In the genomic region with DNA sequence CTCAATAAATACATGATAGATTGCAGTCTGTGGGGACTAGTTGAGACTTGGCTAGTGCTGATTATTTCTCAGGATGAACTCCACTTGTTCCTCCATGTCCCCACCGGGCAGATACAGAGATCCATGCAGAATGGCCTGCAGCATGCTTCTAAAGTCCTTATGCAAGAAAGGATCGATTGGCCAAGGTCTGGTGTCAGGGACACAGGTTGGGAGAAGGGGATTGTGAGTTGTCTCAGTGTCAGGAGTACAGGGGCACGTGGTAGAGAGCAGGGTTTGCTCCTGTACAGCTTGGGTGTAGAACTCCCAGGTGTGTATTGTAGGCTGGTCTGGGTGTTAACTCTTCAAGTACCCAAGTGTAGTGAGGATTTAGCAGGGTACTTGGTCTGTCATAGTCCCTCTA, we compare ENCODE assay signal across 17 mouse cellular contexts.
"Had no signal": no experiment of that assay in that cellular context is flagged by ENCODE, and none has a peak within 500 bp of the region (broad histone marks: within the 10 kb centered on the region; RNA-seq: fewer than 3 reads in every experiment).

No protein-coding gene starts in this region.

- H3K36me3 ChIP-seq: lung, embryonic 15.5 days; midbrain, embryonic 13.5 days; midbrain, embryonic 15.5 days; neural tube, embryonic 12.5 days; stomach, embryonic 15.5 days had no signal

- DNase-seq: lung, adult 2 months; lung, postnatal 14 days; lung, postnatal 36 days; right cerebral cortex, postnatal 14 days; thymus, adult 2 months; thymus, postnatal 25 days; thymus, postnatal 4 days had no signal

- H3K27ac ChIP-seq: lung, embryonic 15.5 days; macrophage; midbrain, embryonic 13.5 days; midbrain, embryonic 15.5 days; neural tube, embryonic 12.5 days; stomach, embryonic 15.5 days; stomach, postnatal 0 days had no signal

- ATAC-seq: lung, postnatal 0 days; midbrain, embryonic 13.5 days; midbrain, embryonic 15.5 days had no signal

- H3K4me3 ChIP-seq: lung, embryonic 15.5 days; megakaryocyte, embryonic 14.5 days; midbrain, embryonic 13.5 days; midbrain, embryonic 15.5 days; neural tube, embryonic 12.5 days; stomach, embryonic 15.5 days had no signal

- H3K27me3 ChIP-seq: lung, embryonic 15.5 days; megakaryocyte, embryonic 14.5 days; midbrain, embryonic 13.5 days; midbrain, embryonic 15.5 days; neural tube, embryonic 12.5 days; stomach, embryonic 15.5 days had no signal

- H3K4me1 ChIP-seq: midbrain, embryonic 13.5 days; midbrain, embryonic 15.5 days; neural tube, embryonic 12.5 days; stomach, embryonic 15.5 days had no signal

- H3K9ac ChIP-seq: lung, embryonic 15.5 days; midbrain, embryonic 13.5 days; midbrain, embryonic 15.5 days; neural tube, embryonic 12.5 days; stomach, embryonic 15.5 days had no signal

- H3K4me2 ChIP-seq: lung, embryonic 15.5 days; midbrain, embryonic 11.5 days; midbrain, embryonic 13.5 days; midbrain, embryonic 15.5 days; neural tube, embryonic 12.5 days; stomach, embryonic 15.5 days had no signal

- H3K9me3 ChIP-seq: lung, embryonic 15.5 days; megakaryocyte, embryonic 14.5 days; midbrain, embryonic 13.5 days; midbrain, embryonic 15.5 days; neural tube, embryonic 12.5 days; stomach, embryonic 15.5 days had no signal
